Mouse (Mus musculus) hindbrain, postnatal 0 days (tissue): Measurements from ENCODE around the gene Triobp. TPM values are rescaled to one million over a fixed set of nuclear protein-coding genes. Genes with fewer than 3 reads are reported as not detected.
A peak's percentile ranks its signal among the peaks of the same experiment; 100 is the strongest.

Experiments used
- ATAC-seq: fragments of 200-750 bp; cut with Nextera tagmentation; 2 replicates; pipeline ENCODE4 v1.8.0; 2017; ENCODE audit warnings: mild to moderate bottlenecking, moderate TSS enrichment, moderate library complexity
- DNase-seq: peaks from one replicate; pipeline ENCODE4 v3.0.0-alpha.2; 2015; ENCODE audit warnings: low spot score
- H3K27ac ChIP-seq: fragments of 300-500 bp; sonication (generic); 2 replicates; pipeline ENCODE4 v1.5.1; 2014; ENCODE audit warnings: mild to moderate bottlenecking
- H3K27me3 ChIP-seq: fragments of 300-500 bp; sonication (generic); 2 replicates; pipeline ENCODE4 v1.6.1; 2014; ENCODE audit warnings: low read length, mixed read lengths; ENCODE audit not compliant: insufficient read depth
- H3K36me3 ChIP-seq: fragments of 300-500 bp; sonication (generic); 2 replicates; pipeline ENCODE4 v1.6.1; 2014; ENCODE audit warnings: low read length, mixed read lengths; ENCODE audit not compliant: insufficient read depth
- H3K4me1 ChIP-seq: fragments of 300-500 bp; sonication (generic); 2 replicates; pipeline ENCODE4 v1.6.1; 2014; ENCODE audit warnings: antibody characterized with exemption, low read length, mixed read lengths; ENCODE audit not compliant: insufficient read depth
- H3K4me2 ChIP-seq: fragments of 300-500 bp; sonication (generic); 2 replicates; pipeline ENCODE4 v1.6.1; 2014; ENCODE audit warnings: low read depth, mild to moderate bottlenecking, low read length, moderate library complexity, mixed read lengths
- H3K4me3 ChIP-seq: fragments of 300-500 bp; sonication (generic); 2 replicates; pipeline ENCODE4 v1.5.1; 2014; ENCODE audit warnings: low read length
- H3K9ac ChIP-seq: fragments of 300-500 bp; sonication (generic); replicated peaks from 2 replicates; pipeline ENCODE4 v1.6.1; 2014; ENCODE audit warnings: mild to moderate bottlenecking, low read length, moderate library complexity, mixed read lengths
- H3K9me3 ChIP-seq: fragments of 300-500 bp; sonication (generic); 2 replicates; pipeline ENCODE4 v1.6.1; 2016; ENCODE audit warnings: low read length, mixed read lengths
- CTCF ChIP-seq: IDR thresholded peaks from 2 replicates; pipeline ENCODE4 v1.5.1; 2016; ENCODE audit warnings: antibody characterized with exemption, control low read depth, low read depth
- WGBS: fragments of 180-500 bp; shearing (Covaris S2); extraction: QIAGEN DNeasy Blood & Tissue Kit; methylation state at CpG from one replicate; pipeline ENCODE4 v1.1.7; 2014; 5-methylcytosine and 5-hydroxymethylcytosine counted together
- polyA plus RNA-seq: library from polyadenylated mRNA; unstranded; fragments of >200 nt; fragmentation: Nextera tagmentation; extraction: Ambion mirVana; gene quantifications from 2 replicates; pipeline ENCODE4 v1.2.1, GENCODE M21; 2015
- total RNA-seq: library from RNA; depleted of rRNA; stranded (reverse); fragments of >200 nt; gene quantifications from 2 replicates; pipeline ENCODE4 v1.2.3, GENCODE M21; 2014; rRNA removed

The Triobp gene
- total RNA-seq (42.0 and 57.6 TPM in 2 replicates), polyA plus RNA-seq (19.0 and 20.7 TPM in 2 replicates)

DNA sequence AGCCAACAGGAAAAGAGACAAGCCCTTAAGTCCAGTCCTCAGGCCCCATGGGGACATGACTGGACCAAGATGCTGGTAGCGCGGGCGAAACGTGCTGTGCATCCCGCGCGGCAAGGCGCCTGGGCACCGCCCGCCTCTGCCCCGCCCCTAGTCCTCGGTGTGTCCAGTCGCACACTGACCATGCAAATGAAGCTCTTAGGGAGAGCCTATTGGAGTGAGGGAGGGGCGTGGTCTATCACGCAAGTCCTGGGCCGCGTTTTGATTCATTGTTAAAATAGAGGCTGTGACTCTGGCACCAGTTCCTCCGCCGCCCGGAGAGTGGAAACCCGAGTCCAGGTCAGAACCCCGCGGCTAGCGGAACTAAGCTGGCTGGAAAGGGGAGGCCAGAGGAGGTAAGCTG is at the start of gene Triobp:
Gene Triobp, plus strand, starts transcription at position 68 of the 400 bp plus-strand sequence.
- H3K9me3 ChIP-seq = no peaks in the 10 kb centered on the region
- peaks cover 5% of the 10 kb centered on the region; the same call in 1 of the 2 replicates for H3K4me1 ChIP-seq
- ATAC-seq (peak; percentile 97), DNase-seq (peak; percentile 96)
- peak within 1 kb of the TSS; percentile 64 for H3K9ac ChIP-seq
- WGBS = 0% methylated on average over 24 of the region's 24 CpGs
- no peak for TF ChIP-seq CTCF
- peak within 1 kb of the TSS; percentile 61 for H3K4me3 ChIP-seq
- H3K4me2 ChIP-seq = peak within 1 kb of the TSS; percentile 74
- H3K27me3 ChIP-seq = no peaks in the 10 kb centered on the region
- peak within 1 kb of the TSS; percentile 82 for H3K27ac ChIP-seq
- H3K36me3 ChIP-seq = no peaks in the 10 kb centered on the region

DNA sequence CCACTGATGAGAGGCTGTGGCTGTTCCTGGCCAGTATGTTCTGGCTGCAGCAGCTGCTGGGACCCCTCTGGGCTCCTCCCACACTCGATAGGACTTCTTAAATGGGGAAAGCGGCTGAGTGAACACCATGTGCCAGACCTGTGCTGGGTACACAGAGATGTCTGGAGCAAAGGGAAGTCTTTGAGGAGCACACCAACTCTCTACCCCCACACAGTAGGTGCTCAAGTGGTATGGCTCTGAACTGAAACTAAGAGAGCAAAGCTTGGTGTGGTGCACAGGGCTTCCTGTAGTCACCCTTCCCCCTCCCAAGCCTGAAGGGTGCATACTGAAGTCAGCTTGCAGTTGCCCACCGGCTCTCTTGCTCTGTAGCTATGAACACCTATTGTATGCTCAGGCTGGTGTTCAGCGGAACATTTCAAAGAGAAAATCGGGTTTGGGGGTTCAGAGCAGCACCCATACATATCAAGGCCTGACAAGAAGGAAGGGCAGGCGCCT is 49.0 kb upstream of the Triobp start:
- 49% methylated on average over 6 of the region's 6 CpGs for WGBS
- TF ChIP-seq CTCF = no peak
- no peak for ATAC-seq
- Histone ChIP-seq H3K27ac (no peak overlapping the region), H3K36me3 (no peaks in the 10 kb centered on the region), H3K4me3 (no peak overlapping the region), H3K9ac (no peak overlapping the region), H3K4me2 (no peak overlapping the region), H3K27me3 (0 out of 2 replicates have a peak, but pooled peaks cover 3% of the 10 kb centered on the region), H3K9me3 (no peaks in the 10 kb centered on the region), H3K4me1 (peaks cover 10% of the 10 kb centered on the region; the same call in 1 of the 2 replicates)
- no peak for DNase-seq

DNA sequence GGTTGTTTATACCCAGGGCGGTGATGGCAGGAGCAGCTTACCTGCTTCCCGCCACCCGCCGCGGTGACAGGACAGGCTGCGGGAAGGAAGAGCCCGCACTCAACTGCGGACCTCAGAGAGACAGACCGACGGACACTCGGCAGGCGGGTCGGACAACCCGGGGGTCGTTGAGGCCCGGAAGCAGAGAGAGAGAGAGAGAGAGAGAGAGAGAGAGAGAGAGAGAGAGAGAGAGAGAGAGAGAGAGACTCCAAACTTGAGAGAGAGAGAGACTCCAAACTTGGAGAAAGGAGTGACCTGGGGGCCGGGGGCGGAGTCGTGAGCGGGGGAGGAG is 48.1 kb upstream of the Triobp start, which contains the start of gene Gm49510:
Gene Gm49510, plus strand, starts transcription at position 259 of the 331 bp plus-strand sequence.
- peak within 1 kb of the TSS; percentile 39 for H3K4me3 ChIP-seq
- no peak for DNase-seq
- peak within 1 kb of the TSS; percentile 20; the same call in 1 of the 2 replicates for H3K27ac ChIP-seq
- no peak for ATAC-seq
- H3K27me3 ChIP-seq = 0 out of 2 replicates have a peak, but pooled peaks cover 3% of the 10 kb centered on the region
- WGBS = 3% methylated on average over 20 of the region's 20 CpGs
- TF ChIP-seq CTCF = no peak
- H3K9me3 ChIP-seq = no peaks in the 10 kb centered on the region
- peak within 1 kb of the TSS; percentile 37 for H3K9ac ChIP-seq
- H3K36me3 ChIP-seq = no peaks in the 10 kb centered on the region
- peaks cover 10% of the 10 kb centered on the region; the same call in 1 of the 2 replicates for H3K4me1 ChIP-seq
- H3K4me2 ChIP-seq = peak within 1 kb of the TSS; percentile 67

DNA sequence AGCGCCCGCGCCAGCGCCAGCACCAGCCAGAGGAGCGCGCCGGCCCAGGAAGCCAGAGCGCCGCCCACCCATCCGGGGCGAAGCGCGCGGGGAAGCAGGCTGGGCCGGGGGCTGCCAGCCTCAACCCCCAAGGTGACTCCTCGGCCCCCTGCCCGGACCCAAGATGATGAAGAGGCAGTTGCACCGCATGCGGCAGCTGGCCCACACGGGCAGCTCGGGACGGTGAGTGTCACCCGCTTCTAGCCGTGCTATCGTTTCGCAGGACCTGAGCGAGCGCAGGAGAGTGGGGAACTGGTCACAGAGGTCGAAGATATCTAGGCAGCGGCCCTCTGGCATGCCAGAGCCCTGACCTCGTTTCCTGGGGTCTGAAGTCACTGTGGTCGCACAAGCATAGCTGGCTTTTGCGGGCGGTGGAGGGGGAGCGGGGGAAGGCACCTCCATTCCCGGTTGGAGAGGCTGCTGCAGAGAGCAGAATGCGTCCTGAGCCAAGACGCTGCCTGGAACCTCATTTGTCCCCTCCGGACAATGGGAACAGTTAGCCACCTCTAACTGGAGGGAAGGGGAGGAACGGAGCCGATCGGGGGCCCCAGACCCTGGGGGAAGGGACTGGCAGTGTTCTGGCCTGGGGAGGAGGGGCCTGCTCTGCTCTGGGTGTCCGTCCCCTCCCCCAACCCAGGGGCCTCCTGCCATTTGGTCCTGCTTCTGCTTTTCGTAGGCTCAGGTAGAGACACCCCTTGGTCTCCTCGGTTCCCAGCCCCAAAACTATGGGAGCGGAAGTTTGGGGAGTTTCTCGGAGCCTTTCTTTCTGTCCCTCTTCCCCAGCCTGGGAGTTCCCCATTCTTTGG is 47.6 kb upstream of the Triobp start, which contains the start of gene Sh3bp1:
Gene Sh3bp1, plus strand, starts transcription at position 29 of the 845 bp plus-strand sequence.
- DNase-seq (peak; percentile 57), ATAC-seq (no peak)
- Histone ChIP-seq H3K9ac (peak within 1 kb of the TSS; percentile 37), H3K36me3 (no peaks in the 10 kb centered on the region), H3K9me3 (no peaks in the 10 kb centered on the region), H3K4me3 (peak within 1 kb of the TSS; percentile 39), H3K4me2 (peak within 1 kb of the TSS; percentile 67), H3K4me1 (peaks cover 10% of the 10 kb centered on the region; the same call in 1 of the 2 replicates), H3K27me3 (0 out of 2 replicates have a peak, but pooled peaks cover 3% of the 10 kb centered on the region), H3K27ac (peak within 1 kb of the TSS; percentile 20; the same call in 1 of the 2 replicates)
- 2% methylated on average over 44 of the region's 47 CpGs for WGBS
- no peak for TF ChIP-seq CTCF

DNA sequence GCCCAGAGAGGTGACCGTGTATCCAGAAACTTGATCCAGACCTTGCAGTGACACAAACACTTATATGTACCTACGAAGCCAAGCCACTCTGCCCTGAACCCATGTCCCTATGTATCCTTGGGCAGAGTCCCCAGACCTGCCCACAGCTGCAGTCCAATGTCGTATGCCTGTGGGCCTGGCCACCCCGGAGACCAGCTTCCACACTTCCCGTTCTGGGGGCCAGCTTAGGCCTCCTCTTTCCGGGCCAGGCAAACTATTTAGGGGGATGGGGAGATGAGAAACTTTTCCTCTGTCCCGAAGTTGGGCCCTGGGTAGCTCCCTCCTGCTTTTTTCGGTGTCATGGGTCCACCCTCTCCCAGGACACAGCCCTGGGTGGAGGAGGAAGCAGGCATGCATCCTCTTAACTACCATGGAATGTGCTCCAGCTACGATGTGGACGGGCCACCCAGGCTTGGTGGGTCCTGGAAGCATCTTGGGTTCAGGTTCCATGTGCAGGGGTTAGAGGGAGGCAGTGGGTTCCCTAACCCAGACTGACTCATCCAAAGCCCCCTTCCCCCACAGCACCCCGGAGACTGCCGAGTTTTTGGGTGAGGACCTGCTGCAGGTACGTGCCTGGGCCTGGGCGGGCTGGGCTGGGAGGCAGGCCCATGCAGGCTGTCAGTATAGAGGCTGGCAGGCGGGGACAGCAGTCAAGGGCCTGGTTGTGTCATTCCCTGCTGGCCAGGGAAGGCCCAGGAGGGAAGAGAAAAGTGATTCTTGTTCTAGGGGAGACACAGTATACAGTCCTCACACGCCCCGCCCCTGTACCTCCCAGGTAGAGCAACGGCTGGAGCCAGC is 46.7 kb upstream of the Triobp start:
- no peak overlapping the region for H3K27ac ChIP-seq
- H3K4me2 ChIP-seq = peak overlapping the region; percentile 67
- 0 out of 2 replicates have a peak, but pooled peaks cover 3% of the 10 kb centered on the region for H3K27me3 ChIP-seq
- H3K4me3 ChIP-seq = peak overlapping the region; percentile 39
- peak overlapping the region; percentile 37; the same call in 1 of the 2 replicates for H3K9ac ChIP-seq
- no peaks in the 10 kb centered on the region for H3K36me3 ChIP-seq
- WGBS = 35% methylated on average over 18 of the region's 18 CpGs
- peaks cover 10% of the 10 kb centered on the region; the same call in 1 of the 2 replicates for H3K4me1 ChIP-seq
- TF ChIP-seq CTCF = no peak
- ATAC-seq (no peak), DNase-seq (no peak)
- no peaks in the 10 kb centered on the region for H3K9me3 ChIP-seq

DNA sequence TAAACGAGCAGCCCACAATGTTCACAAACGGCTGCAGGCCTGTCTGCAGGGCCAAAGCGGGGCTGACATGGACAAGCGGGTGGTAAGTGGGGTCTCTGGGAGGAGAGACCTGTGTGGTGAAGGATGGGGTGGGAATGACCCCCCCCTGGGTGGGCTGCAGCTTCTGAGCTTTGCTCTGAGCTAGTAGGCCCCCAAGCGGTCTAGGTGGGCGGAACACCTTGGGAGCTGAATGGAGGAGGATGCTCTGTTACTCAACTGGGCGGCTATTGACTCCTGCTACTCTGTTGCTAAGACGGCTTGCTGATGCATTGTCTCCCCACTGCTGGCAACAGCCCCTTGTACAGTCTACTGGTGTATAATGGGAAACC is 46.1 kb upstream of the Triobp start:
- peak; percentile 33; the same call in 1 of the 2 replicates for TF ChIP-seq CTCF
- H3K4me1 ChIP-seq = peaks cover 10% of the 10 kb centered on the region; the same call in 1 of the 2 replicates
- no peak overlapping the region for H3K27ac ChIP-seq
- DNase-seq (no peak), ATAC-seq (no peak)
- 0 out of 2 replicates have a peak, but pooled peaks cover 3% of the 10 kb centered on the region for H3K27me3 ChIP-seq
- no peaks in the 10 kb centered on the region for H3K36me3 ChIP-seq
- no peak overlapping the region for H3K4me2 ChIP-seq
- H3K9ac ChIP-seq = no peak overlapping the region
- H3K4me3 ChIP-seq = no peak overlapping the region
- WGBS = 46% methylated on average over 8 of the region's 8 CpGs
- no peaks in the 10 kb centered on the region for H3K9me3 ChIP-seq
